Mouse (Mus musculus) left cerebral cortex, adult 8-10 months (tissue): ENCODE measurements at regions not wholly inside any gene's neighbourhood (a gene's known extent, or its start where the extent isn't known, plus 50 kb on each side); places are given as distances from the start of the nearest gene placed in this dataset.
"Not testable (repeated sequence)": the region's sequence is repeated elsewhere in the genome, so short reads cannot be mapped to it uniquely, and the experiment has no call there.

Experiments
- DNase-seq, 2 experiments: peaks; one replicate each; pipeline ENCODE4 v3.0.0; 2022; ENCODE audit warnings: low spot score in 2 of 2

DNA sequence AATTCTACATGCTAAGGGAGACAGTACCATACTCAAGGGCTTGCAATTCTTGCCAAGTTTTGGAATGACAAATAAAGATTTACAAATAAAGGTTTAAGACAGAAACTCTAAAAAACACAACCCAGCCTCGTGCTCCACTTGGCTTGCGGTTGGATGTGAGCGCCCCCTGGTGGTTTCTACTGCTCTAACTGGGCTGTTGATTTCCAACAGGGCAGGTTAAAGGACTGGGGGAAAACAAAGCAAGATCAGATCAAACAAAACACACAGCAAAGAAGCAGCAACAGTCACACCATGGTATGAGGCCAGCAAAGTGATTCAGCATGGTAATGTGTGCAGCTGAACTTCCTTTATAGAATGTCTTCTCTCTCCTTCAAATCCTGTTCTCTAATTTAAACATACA lies 339.2 kb downstream of the Adam3 start:
- peak; percentile 25 to 62 for DNase-seq

DNA sequence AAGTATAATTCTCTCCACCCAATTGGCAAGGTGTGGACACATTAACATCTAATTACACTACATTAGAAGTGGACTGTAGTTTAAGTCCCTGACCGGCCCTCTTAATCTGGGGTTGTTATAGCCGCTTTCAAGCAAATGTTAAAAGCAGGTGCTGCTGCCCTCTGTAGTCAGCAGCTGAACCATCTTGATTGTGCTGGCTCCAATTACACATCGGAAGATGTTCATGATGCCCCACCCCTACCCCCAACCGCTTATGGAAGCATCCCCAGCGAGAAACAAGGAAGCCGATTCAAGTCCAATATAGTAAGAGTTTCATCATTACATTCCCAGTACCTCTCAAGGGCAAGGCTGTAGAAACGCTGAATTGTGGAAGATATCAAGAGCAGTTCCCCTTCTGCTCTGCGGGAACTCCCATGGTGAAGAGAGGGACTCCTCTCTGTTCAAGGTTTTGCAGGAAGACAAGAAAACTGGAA lies 341.7 kb downstream of the Adam3 start:
- DNase-seq = no peak

DNA sequence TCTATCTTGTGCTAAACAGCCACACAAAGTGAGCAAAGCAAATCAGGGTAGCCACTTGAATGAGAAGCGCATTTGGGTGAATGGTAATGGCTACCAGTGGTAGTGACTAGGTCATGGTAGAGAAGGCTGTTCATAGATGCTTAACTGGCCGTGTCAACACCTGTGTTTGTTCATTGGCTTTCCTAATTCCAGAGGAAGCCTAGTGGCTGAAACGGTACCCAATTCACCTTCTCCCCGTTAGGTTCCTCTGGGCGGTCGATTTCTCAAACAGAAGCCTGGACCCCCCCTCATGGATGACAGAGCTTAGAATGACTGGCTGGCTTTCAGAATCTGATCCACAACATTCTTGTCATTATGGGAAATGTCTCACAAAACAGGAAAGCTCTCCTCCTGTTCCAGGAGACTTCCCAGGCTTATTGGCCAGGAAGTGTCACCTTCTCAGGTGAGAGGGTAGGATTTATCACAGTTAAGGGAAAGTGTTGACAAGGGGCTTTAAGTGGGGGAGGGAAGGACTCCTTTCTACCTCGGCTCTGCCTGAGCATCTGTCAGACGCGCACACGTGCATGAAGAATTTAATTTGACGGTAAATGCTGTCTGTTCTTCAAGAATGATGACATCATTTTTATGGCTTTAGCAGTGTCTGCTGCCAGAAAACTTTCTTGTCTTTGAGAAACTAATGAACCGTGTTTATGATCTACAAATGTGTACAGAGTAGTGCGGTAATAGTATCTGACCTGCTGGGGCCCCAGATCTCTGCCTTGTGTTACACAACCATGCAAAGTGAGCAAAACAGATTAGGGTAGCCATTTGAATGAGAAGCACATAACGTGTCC lies 342.3 kb downstream of the Adam3 start:
- DNase-seq = no peak

DNA sequence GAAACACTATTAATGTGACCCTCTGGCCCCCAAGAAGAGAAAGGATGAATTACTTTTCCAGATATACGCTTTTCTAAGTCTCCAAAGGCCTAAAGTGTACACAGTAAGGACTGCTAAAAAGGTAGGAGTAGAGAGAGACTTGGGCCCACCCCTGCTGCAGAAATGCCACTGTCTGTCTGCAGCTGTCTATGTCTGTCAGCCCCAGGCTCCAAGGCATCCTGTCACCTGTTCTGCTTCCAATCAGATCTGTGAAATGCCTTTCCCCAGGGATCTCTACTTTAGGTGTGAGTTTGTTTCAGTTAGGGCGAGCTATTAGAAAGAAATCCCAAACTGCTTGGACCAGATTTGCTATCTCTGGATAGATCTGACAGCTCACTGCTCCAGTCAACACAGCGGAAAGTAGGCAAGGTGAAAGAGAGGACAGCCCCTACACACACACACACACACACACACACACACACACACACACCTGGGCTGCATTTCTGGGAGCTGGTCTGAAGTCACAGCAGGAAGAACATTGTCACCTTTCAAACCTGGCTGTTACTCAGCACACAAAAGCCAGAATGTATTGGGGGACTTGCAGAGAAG lies 343.9 kb downstream of the Adam3 start:
- DNase-seq = no peak

DNA sequence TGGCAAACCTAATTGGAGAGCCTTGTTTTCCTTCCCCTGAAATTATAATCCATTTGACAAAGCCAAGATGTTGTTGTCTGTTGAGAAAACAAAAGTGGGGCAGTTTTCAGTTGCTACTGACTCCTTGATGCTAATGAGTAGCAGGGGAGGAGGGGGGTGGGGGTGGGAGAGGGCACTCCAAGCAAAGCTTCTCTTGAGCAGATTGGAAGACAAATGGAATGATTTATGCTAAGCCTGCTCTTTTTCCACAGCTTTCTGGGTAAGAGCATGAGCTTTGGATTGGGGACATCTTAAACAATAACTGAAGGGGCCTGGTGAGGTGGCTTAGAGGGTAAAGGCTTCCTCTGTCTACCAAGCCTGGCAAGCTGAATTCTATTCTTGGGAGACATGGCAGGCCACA lies 347.6 kb downstream of the Adam3 start:
- DNase-seq = no peak

DNA sequence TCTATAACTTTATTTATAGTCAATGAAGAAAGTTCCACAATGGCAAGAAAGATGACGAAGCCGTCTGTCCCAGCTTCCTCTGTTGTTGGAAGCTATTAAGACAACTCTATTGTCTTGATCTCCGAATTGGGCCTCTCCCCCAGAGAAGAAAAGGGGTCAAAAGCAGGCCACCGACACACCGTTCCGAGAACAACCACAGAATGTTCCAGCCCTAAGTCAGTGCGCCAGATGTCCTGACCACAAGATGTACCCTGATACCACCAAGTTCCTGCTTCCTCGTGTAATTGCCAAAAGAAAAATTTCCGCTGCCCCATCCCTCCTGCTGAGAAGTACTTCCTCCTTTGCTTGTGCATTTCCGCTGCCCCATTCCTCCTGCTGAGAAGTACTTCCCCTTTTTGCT lies 348.8 kb downstream of the Adam3 start:
- not testable (repeated sequence) for DNase-seq

DNA sequence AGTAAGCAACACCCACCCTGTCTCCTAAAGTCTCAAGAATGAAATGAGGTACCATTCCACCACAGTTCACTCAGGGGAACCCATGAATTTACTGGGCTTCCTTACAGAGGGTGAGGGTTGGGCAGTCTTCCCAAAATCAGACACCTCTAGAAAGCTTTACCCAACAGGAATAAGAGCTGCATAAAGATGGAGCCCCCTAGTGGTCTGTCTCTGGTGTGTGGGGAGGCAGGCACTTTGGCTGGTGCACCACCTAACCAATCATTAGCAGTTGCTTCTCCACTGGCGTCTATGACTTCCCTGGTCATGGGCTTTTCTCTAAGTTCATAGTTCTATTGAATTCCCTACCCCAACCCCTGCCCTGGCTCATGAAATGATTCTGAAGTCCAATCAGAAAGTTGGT lies 351.1 kb downstream of the Adam3 start:
- DNase-seq = no peak

DNA sequence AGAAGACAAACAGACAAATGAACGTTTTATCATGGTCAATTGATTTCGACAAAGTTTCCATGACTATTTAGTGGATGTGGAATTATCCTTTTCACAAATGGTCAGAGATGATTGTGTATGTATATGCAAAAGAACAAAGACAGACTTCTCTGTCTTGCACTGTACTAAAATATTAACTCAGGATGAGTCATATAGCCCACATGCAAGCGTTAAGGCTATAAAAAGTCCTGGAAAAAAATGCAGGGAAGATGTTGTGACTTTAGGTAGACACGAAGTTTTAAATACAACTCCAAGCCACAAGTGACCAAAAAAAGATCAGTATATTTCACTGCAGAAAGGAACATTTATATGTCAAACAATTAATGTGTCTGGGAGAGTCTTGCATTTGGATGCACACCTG lies 353.6 kb downstream of the Adam3 start:
- no peak for DNase-seq

DNA sequence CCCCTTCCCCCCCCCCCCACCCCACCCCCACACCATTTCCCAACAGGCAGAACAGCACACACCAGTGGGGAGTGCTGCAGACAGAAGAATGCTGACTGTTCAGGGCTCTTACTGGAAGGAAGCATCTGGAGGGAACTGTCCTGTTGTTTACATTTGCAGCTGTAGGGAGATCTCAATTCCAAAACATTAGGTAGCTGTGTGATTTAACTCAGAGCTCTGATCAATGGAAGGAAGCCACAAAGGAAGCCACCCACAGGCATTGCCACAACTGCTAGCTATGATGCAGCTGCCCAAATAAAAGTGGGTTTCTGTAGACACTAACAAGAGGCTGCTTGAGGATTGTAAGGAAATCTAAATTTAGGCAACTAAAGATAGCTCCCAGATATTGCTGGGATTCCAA lies 359.7 kb downstream of the Adam3 start:
- no peak for DNase-seq

DNA sequence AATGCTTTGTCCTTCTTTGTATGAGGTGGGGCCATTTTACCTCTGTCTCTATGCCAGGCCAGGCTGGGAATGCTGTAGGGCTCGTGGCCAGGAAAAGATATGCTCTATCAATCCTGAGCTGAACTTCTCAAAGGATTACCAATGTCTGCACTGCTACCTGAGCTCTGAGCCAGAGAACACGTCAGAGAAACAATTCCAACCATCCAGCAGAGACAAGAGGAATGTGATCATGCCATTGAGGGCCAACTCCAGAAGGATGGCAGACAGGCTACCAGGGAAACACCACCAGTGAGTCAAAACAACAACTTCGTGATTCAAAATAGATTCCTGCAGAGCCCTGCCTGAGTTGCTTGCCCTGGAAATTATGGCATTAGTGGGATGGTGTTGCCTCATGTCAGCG lies 361.0 kb downstream of the Adam3 start:
- DNase-seq = no peak

DNA sequence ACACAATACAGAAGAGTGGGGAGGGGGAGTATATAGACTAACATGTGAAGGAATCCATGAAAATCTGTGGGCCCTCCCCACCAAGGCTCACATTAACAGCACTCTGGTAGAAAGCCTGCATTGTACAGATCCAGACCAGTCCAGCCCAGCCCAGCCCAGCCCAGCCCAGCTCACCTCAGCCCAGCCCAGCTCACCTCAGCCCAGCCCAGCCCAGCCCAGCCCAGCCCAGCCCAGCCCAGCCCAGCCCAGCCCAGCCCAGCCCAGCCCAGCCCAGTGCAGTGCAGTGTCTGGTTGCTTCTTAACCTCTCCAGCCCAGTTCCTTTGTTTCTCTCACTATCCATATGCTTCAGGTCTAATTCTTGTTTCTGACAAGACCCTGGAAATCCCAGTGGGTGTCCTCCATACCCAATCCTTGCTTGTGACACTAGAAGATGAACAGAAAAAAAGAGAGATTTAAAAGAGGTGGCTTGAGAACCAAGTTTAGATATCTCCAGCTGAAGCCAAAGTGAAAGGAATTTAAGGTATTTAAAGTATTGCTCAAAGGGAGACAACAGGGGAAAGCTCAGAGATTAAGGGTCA lies 366.5 kb downstream of the Adam3 start:
- DNase-seq = no peak

DNA sequence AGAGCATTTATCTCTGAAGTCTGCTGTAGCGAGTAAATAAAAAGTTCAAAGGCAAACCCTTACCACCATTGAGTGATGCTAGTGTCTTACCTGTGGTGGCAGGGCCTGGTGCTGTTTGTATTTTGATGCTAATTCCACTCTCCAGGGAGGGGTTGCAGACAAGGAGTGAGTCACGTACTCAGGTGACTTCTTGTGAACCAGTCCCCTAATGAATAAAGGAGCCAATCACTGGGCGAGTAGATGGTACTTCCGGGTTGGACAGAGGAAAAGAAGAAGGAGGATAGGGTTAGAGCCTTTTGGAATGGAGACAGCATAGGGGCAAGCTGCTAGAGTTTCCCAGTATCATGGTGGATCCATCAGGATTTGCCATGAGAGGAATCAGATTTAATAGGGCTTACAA lies 370.5 kb downstream of the Adam3 start:
- no peak for DNase-seq

DNA sequence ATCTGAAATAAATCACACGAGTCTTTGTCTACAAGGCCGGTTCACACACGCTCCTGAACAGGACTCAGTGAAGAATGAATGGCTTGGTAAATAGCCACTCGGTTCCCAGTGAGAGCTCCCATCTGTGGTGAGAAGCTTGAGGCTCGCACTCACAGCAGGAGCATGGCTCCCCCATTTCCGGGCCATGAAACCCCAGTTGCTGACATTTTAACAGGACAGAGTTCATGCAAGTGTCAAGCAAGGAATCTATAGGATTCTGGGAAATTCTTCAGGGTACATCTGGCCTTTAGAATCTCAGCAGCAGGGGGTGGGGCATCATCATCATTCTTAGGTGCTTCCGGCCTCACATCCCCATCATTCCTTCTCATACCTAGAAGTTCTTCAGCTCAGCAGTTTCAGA lies 371.8 kb downstream of the Adam3 start:
- DNase-seq = no peak

DNA sequence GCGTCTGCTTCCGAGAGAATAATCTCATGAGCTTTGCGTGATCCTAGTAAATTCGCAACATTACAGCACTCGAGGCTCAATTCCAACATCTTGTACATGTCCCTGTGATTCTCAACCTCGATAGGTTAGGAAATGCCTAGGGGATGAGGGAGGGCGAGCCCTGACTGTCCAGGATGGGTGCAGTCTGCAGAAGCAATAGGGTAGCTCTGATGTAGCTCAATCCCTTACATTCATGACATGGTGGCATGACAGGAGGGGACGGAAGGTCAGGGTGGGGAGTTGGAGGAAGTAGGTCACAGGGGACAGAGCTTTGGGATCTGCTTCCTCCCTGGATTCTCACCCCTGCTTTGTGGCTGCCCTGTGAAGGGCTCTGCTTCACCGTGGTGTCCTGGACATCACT lies 373.3 kb downstream of the Adam3 start:
- no peak for DNase-seq

DNA sequence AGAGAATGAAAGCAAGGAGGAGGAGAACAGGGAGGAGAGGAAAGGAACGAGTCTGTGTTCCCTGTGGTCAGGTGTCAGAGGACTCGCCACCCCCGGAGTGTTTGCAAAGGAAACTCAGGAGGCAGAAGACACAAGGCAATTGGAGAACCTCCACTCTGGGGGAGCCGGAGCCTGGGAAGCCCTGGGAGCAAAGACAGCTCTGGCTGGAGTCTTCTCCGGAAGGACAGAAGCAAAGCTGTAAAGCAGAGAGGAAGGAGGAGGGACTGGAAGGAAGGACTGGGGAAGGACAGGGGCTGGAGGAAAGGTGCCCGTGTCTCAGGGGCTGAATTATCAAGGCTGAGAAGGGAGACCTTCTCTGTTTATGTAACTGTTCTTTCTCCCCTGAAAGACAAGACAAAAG lies 373.9 kb downstream of the Adam3 start:
- no peak for DNase-seq

DNA sequence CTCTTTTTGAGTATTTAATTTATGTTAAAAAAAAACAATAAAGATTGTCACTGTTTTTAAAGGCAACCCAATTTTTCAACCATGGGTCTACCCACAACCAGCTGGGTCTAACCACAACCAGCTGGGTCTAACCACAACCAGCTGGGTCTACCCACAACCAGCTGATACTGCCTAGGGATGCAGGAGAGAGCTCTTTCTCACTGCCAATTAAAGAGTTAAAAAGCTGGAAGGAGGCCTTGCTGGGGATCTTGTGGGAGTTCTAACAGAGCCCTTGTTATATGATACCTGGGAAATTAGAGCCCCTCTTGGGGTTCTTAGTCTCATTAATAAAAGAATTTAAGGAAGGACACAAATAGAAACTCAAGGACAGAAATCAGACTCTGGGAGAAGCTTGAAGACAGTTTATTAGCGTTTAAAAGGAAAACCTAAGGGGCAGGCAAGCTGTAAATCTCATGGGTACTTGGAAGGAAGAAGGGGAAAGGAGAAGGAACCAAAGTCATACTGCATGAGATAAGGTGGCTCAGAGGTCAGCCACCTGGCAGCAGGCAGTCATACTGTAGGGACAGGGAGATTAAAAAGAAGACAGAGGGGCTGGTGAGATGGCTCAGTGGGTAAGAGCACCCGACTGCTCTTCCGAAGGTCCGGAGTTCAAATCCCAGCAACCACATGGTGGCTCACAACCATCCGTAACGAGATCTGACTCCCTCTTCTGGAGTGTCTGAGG lies 379.1 kb downstream of the Adam3 start:
- no peak for DNase-seq

DNA sequence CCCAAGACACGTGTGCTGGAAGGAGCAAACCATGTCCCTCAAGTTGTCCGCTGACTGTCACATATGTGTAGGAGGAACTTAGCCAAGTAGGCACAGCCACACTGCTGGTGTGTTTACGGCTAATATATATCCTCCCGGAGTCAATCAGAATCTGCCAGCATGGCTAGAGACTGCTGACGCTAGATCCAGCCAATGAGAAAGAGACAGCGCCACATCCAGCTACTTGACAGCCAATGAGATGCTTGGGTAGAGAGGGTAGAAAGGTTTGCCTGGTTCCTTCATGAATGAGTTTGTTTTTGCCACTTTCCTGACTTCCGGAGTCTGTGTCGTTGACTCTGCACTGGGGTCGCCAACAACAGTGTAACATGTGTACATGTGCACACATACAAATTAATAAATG lies 387.0 kb downstream of the Adam3 start:
- no peak for DNase-seq

DNA sequence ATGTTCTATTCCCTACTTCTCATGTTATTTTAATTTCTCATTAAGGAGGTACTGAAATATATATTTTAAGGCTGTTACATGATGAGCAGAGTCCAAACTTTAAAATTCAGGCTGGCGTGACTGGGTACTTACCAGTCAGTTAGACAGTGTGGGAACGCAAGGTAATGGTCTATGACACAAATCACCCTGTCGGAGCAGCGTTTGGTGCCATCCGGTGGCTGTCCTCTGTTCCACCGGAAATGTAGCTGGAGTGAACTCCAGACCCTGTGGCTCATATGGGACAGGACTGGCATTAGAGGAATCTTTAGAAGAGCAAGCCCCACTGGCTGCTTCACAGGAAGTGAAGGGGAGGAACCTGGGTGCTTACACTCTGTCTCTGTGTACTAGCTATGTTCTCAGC lies 388.0 kb downstream of the Adam3 start:
- DNase-seq = peak in 1 of 2 experiments; percentile 14

DNA sequence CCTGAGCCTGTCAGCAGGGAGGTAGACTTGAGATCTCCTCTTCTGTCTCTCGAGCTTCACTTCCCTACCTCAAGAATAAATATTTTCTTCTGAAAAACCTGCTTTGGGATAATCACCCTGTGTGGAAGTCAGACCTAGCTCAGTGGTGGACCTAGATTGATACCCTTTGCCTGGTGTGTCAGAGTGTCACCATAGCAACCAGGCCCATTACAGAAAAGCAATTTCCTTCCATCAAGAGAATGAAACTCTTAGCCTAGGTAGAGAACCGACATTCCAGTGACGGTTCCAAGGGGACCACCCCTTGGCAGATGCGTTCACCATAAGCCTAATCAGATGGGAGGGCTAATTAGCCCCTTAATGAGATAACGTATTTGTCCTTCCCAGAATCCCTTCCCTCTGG lies 389.9 kb downstream of the Adam3 start:
- no peak for DNase-seq

DNA sequence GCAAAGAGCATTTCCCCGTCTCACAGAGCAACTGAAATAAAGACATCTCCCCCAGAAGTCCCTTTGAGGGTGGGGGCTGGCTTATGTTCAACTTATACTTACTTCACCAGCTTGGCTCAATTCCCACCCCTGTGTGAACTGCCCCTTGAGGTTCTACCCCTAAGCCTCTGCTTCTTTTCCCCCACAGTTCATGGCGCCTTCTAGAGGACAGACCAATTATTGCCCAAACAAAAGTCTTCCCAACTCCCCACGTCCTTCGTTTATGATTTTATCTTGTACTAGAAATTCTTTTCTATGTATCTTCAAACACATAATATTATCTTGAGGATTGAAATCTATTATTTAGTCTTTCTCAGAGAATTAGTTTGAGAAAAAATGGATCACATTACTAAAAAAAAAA lies 391.9 kb downstream of the Adam3 start:
- DNase-seq = no peak

DNA sequence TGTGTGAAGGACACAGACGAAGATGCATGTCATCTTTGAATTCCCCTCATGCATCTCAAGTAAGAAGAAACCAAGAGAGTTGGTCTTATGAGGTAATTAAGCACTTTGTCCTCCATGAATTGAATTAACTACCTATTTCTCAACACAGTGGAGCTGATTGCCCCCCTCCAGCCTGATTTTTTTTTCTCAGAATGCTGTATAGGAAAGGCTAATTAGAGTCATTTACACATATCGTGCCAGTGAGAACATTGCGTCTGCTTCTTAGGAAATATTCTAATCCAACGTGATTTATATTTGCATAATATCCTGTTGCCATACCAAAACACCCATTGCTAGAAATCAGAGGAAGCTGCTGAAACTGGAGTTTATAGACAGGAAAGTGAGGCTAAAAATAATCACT lies 414.8 kb downstream of the Adam3 start:
- DNase-seq = no peak

DNA sequence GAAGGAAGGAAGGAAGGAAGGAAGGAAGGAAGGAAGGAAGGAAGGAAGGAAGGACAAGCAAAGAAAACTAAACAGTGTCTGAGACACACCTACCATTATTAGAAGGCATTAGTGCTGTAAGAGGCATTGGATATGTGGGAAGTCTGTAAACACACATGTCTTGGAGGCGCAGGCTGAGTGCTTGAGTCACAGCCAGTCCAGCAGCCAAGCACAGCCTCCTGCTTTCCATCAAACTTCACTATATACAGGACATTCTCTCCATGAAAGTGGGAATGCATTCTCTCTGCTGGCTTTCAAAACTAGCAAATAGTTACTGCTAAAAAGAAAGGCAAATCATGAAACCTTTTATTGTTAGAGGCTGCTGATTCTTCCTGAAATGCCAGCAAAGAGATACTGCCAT lies 431.1 kb downstream of the Adam3 start:
- DNase-seq = no peak
